Mouse (Mus musculus): ENCODE results near the gene Olfr693. TPM values are rescaled to one million over a fixed set of nuclear protein-coding genes. Genes with fewer than 3 reads are reported as not detected.

Gene Olfr693
- polyA plus RNA-seq, 1 experiment: not detected

DNA sequence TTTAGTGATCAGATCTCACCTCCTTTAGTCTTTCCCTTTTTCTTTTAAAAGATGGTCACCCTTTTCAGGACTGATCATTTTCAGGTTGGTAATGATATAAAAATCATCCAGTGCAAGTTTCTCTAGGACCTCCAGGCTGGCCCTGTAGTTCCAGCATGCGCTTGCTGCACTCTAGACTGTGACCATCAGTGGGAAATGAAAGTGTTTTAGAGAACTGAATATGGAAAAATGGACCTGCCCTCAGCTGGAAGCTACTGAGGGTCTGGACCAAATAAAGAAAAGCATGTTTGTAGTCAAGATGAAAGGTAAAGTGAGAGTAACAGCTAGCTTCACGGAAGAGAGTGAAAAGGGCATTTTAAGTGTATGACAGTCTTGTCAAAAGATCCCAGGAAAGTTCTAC is 5.0 kb upstream of the Olfr693 start:
- Histone ChIP-seq H3K27ac (ENCODE audit: insufficient read depth, low read depth, low read length) (no peak overlapping the region), H3K4me3 (ENCODE audit: low read depth, low read length) (no peak overlapping the region), H3K36me3 (ENCODE audit: control insufficient read depth, insufficient read depth, low read length) (no peaks in the 10 kb centered on the region), H3K27me3 (ENCODE audit: control insufficient read depth, insufficient read depth, low read length) (no peaks in the 10 kb centered on the region), H3K4me1 (ENCODE audit: control insufficient read depth, insufficient read depth, insufficient read length, low read length) (no peaks in the 10 kb centered on the region)
- WGBS: 88% methylated on average over 2 of the region's 2 CpGs
- TF ChIP-seq CTCF (IDR thresholded peaks at IDR 0.05; ENCODE audit: extremely low read depth, insufficient read length, insufficient replicate concordance, low read depth, low read length) (no peak), POLR2A (IDR thresholded peaks at IDR 0.05; ENCODE audit: low read depth, low read length) (no peak)

DNA sequence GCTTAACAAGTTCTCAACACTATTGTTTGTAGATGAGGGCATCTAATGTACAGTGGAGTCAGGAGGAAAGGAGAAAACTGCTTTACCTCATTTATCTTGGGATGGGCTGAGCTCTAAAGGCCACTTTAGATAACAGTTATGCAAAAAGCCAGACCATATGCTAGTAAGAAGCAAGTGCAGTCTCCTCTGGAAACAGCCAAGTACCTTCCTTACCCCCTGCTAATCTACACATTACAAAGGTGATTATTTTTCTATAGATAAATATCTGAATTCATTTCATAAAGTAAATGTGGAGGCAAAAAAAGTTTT is 28.1 kb downstream of the Olfr693 start:
- TF ChIP-seq POLR2A (IDR thresholded peaks at IDR 0.05; ENCODE audit: low read depth, low read length) (no peak), CTCF (IDR thresholded peaks at IDR 0.05; ENCODE audit: extremely low read depth, insufficient read length, insufficient replicate concordance, low read depth, low read length) (no peak)
- H3K36me3 ChIP-seq (ENCODE audit: control insufficient read depth, insufficient read depth, low read length): no peaks in the 10 kb centered on the region
- H3K27me3 ChIP-seq (ENCODE audit: control insufficient read depth, insufficient read depth, low read length): no peaks in the 10 kb centered on the region
- H3K4me1 ChIP-seq (ENCODE audit: control insufficient read depth, insufficient read depth, insufficient read length, low read length): no peaks in the 10 kb centered on the region
- H3K27ac ChIP-seq (ENCODE audit: insufficient read depth, low read depth, low read length): no peak overlapping the region
- no peak overlapping the region for H3K4me3 ChIP-seq (ENCODE audit: low read depth, low read length)

DNA sequence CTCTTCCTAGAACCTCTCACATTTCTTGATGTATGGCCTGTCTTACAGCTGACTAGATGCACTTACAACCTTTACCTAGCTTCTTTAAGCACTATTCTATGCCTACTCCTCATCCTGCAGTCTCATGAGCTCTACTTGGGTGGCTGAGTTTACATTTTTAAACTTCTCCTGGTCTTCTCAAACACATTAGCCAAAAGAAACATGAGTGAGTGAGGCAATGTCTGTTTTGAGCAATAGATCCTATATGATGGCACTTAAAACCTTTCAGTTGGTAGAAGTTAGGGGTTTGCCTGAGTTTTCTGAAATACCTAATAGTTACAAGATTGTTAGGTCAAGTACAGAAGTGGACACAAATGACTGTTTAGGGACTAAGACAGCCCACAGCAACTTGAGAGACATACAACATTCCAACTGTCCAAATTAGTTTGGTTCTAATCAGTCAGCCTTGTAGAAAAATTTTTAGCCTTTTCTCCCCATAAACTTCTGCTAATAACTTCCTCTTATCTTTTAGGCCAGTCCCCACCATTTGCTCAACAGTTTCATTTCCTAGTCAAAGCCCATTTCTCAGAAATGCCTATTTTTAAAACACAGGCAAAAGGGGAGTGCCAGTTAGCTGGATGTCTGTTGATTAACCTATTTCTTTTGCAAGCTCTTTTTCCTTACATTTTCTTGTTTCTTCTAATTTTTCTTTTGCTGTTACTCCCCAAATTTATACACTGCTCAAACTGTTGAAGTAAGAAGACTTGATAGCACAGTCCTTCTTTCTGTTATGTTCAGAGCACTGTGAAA is 28.6 kb downstream of the Olfr693 start:
- H3K4me1 ChIP-seq (ENCODE audit: control insufficient read depth, insufficient read depth, insufficient read length, low read length): no peaks in the 10 kb centered on the region
- TF ChIP-seq CTCF (IDR thresholded peaks at IDR 0.05; ENCODE audit: extremely low read depth, insufficient read length, insufficient replicate concordance, low read depth, low read length): no peak
- TF ChIP-seq POLR2A (IDR thresholded peaks at IDR 0.05; ENCODE audit: low read depth, low read length): no peak

DNA sequence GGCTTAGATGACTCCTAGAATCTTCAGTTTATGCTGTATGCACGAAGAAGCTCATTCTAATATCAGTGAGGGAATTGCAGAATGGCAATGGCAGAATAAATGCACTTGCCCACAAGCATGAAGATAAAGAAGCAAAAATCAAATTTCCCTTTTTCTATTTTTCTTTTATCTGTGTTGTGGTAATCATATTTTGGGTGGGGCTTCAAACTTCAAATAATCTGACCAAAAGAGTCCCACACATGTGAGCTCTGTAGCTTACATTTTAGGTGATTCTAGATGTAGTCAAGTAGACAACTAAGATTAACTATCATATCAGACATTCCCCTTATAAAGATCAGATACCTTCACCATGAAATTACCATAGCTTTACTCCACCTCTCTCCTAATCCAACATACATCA is 30.6 kb downstream of the Olfr693 start:
- no peak overlapping the region for H3K27ac ChIP-seq (ENCODE audit: insufficient read depth, low read depth, low read length)
- H3K4me3 ChIP-seq (ENCODE audit: low read depth, low read length): no peak overlapping the region
- TF ChIP-seq POLR2A (IDR thresholded peaks at IDR 0.05; ENCODE audit: low read depth, low read length) (no peak), CTCF (IDR thresholded peaks at IDR 0.05; ENCODE audit: extremely low read depth, insufficient read length, insufficient replicate concordance, low read depth, low read length) (no peak)
- H3K36me3 ChIP-seq (ENCODE audit: control insufficient read depth, insufficient read depth, low read length): no peaks in the 10 kb centered on the region
- no peaks in the 10 kb centered on the region for H3K27me3 ChIP-seq (ENCODE audit: control insufficient read depth, insufficient read depth, low read length)
- 71% methylated on average over 1 of the region's 1 CpGs for WGBS
- no peaks in the 10 kb centered on the region for H3K4me1 ChIP-seq (ENCODE audit: control insufficient read depth, insufficient read depth, insufficient read length, low read length)

More for the DNA sequence above, 28.6 kb downstream of the Olfr693 start:
- Histone ChIP-seq H3K4me3 (ENCODE audit: low read depth, low read length) (no peak overlapping the region), H3K36me3 (ENCODE audit: control insufficient read depth, insufficient read depth, low read length) (no peaks in the 10 kb centered on the region), H3K27me3 (ENCODE audit: control insufficient read depth, insufficient read depth, low read length) (no peaks in the 10 kb centered on the region), H3K27ac (ENCODE audit: insufficient read depth, low read depth, low read length) (peak overlapping the region; percentile 53; the same call in 1 of the 2 replicates)

DNA sequence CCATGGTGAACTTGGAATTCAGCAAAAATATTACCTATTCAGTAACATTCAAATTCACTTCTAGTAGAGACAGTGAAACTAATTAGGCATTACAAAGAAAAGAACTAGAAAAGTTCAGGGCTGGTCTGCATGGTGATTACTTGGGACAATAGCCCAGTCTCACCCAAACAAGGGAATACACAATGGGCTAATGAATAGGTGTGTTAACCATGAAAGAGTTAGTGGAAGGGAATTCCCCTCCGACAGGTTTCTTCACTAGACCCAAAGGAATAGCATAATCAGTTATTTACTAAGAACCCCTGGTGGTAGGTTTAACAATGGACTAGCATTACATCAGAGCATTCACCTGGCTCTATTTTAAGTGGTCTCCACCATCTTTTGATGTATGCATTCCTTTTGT is 35.1 kb downstream of the Olfr693 start:
- Histone ChIP-seq H3K4me1 (ENCODE audit: control insufficient read depth, insufficient read depth, insufficient read length, low read length) (no peaks in the 10 kb centered on the region), H3K4me3 (ENCODE audit: low read depth, low read length) (no peak overlapping the region), H3K27me3 (ENCODE audit: control insufficient read depth, insufficient read depth, low read length) (no peaks in the 10 kb centered on the region), H3K36me3 (ENCODE audit: control insufficient read depth, insufficient read depth, low read length) (no peaks in the 10 kb centered on the region), H3K27ac (ENCODE audit: insufficient read depth, low read depth, low read length) (no peak overlapping the region)
- 90% methylated on average over 1 of the region's 1 CpGs for WGBS
- TF ChIP-seq POLR2A (IDR thresholded peaks at IDR 0.05; ENCODE audit: low read depth, low read length) (no peak), CTCF (IDR thresholded peaks at IDR 0.05; ENCODE audit: extremely low read depth, insufficient read length, insufficient replicate concordance, low read depth, low read length) (no peak)

- Histone ChIP-seq H3K4me3 (ENCODE audit: low read depth, low read length) (peak overlapping the region; percentile 47), H3K27me3 (ENCODE audit: control insufficient read depth, insufficient read depth, low read length) (no peaks in the 10 kb centered on the region), H3K4me1 (ENCODE audit: control insufficient read depth, insufficient read depth, insufficient read length, low read length) (no peaks in the 10 kb centered on the region), H3K27ac (ENCODE audit: insufficient read depth, low read depth, low read length) (0 out of 2 replicates have a peak overlapping the region, but pooled peaks have one; percentile 41), H3K36me3 (ENCODE audit: control insufficient read depth, insufficient read depth, low read length) (no peaks in the 10 kb centered on the region)
- TF ChIP-seq CTCF (IDR thresholded peaks at IDR 0.05; ENCODE audit: extremely low read depth, insufficient read length, insufficient replicate concordance, low read depth, low read length): no peak
- no peak for TF ChIP-seq POLR2A (IDR thresholded peaks at IDR 0.05; ENCODE audit: low read depth, low read length)
- WGBS: 51% methylated on average over 3 of the region's 3 CpGs
Measured at GRCm38 (mm10) chr7:106644222-106644870, 36.0 kb downstream of the Olfr693 start.

- H3K27ac ChIP-seq (ENCODE audit: insufficient read depth, low read depth, low read length): no peak overlapping the region
- TF ChIP-seq CTCF (IDR thresholded peaks at IDR 0.05; ENCODE audit: extremely low read depth, insufficient read length, insufficient replicate concordance, low read depth, low read length): no peak
- TF ChIP-seq POLR2A (IDR thresholded peaks at IDR 0.05; ENCODE audit: low read depth, low read length): no peak
- H3K27me3 ChIP-seq (ENCODE audit: control insufficient read depth, insufficient read depth, low read length): no peaks in the 10 kb centered on the region
- no peak overlapping the region for H3K4me3 ChIP-seq (ENCODE audit: low read depth, low read length)
- no peaks in the 10 kb centered on the region for H3K4me1 ChIP-seq (ENCODE audit: control insufficient read depth, insufficient read depth, insufficient read length, low read length)
- WGBS: 57% methylated on average over 1 of the region's 1 CpGs
- no peaks in the 10 kb centered on the region for H3K36me3 ChIP-seq (ENCODE audit: control insufficient read depth, insufficient read depth, low read length)
Measured at GRCm38 (mm10) chr7:106640839-106641238, 39.5 kb downstream of the Olfr693 start.

All from small intestine, adult 2 months (tissue).